Mouse (Mus musculus): ENCODE data around the gene Ncoa1.

Gene Ncoa1

DNA sequence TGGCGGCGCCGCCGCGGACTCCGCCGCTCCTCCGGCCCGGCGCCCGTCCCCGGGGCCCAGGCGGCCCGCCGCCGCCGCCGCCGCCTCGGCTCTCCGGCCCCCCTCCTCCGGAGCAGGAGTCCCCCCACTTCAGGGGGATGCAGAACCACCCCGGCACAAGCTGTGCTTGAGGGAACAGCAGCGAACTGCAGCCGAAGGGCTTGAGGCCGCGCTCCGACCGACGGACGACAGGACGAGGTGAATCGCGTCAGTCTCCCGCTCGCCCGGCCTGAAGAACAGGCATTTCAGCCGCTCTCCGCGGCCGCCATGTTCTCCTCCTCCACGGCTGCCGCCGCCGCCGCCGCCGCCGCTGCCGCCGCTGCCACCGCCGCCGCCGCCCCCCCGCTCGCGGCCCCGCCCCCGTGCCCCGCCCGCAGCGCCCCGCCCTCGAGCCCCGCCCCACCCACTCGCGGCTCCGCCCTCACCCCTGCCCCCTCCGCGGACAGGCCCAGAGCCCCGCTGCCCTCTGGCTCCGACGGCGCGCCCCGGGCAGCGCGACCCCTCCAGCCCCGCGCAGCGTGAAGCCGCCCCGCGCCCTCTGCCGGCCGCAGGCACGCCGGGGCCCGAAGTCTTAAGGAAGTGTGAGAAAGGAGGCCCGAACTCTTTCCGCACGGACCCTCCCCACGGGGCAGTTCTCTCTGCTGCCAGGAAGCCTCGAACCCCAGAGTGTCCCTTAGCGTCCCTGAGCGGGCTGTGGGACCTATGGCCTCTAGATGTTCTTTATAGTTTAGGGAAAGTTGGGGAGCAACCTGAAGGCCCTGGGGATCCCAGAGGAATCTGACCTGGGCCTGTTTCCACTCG, at the start of gene Ncoa1:
Ncoa1 (minus strand) TSS at position 351 of the 840 bp plus-strand sequence.
- peak; percentile 76 for DNase-seq

DNA sequence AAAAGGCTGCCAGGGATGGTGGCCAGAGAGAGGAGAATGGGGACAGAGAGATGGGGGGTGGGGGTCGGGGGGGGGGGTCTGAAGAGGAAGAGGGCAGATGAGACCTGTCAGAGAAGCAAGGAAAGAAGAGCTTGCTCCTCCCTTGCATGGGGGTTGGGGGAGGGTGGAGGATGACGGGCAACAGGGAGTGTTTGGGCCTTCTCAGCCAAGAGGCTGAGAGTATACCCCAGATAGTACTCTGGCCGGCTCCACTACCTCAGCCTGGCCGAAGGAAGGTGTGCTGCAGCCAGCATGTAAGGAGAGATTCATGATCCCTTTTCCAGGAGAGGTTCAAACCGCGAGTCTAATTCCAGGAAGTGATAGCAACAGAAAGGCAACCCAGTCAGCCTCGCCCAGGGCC, 47.6 kb upstream of the Ncoa1 start:
- no peak for DNase-seq

DNA sequence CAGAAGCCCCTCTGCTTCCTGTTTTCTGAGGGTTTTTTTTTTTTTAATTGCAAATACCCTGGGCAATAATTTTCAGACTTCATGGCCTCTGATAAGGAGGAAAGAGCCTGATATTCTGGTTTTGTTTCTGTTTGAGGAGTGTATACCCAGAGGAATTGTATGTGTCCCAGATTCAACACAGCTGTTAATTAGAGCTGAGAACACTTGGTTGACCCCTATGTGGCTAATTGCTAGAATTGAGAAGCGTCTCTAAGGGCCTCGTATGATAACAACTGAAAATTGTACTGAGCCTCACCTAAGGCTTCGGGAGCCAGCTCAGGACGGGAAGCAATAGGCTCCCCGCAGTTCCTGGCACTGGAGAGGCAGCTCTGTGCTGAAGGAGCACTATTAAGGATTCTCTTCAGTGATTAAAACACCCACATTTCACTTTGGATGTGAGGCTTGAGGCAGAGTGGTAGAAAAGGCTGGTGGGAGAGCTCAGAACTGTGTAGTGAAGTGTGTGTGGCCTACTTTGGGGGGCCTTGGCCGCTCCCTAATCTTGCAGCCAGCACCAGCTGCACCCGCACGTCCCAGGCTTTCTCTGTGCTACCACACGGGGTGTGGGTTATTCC, 46.8 kb upstream of the Ncoa1 start:
- DNase-seq: peak; percentile 12

DNA sequence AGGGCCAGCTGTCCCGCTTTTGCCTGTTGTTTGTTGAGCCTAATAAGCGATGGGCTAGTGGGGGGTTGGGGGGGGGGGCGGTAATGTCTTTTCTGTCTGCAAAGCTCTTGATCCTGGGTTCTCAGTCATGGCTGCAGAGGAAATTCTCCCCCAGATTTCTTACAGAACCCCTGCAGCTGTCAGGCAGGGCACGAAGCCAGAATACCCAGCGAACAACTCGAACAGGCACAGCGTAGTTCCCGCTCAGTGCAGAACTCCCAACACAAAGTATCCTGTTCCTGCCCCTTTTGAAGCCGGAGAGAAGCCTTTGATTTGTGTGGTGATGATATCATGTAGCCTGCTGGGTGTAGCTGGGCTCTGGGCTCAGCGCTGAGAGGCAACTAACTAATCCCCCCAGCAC, 46.2 kb upstream of the Ncoa1 start:
- peak; percentile 21 for DNase-seq

DNA sequence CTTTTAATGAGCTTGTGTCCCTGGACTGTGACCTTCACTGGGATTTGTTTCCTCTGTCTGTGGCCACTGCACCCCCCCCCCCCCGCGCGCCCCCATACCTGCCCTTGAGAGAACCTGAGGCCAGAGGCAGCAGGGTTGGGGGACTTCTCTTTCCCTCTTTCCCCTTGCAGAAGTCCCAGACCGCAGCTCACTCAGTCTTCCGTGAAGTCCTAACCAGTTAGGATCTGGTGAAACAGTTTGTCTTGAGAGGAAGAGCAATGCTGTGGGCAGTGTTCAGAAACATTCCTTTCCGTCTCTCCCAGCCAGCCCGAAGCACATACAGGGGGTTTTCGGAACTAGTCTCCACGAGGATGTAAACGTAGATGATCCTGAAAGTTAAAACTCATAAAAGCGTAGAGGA, 42.0 kb upstream of the Ncoa1 start:
- no peak for DNase-seq

DNA sequence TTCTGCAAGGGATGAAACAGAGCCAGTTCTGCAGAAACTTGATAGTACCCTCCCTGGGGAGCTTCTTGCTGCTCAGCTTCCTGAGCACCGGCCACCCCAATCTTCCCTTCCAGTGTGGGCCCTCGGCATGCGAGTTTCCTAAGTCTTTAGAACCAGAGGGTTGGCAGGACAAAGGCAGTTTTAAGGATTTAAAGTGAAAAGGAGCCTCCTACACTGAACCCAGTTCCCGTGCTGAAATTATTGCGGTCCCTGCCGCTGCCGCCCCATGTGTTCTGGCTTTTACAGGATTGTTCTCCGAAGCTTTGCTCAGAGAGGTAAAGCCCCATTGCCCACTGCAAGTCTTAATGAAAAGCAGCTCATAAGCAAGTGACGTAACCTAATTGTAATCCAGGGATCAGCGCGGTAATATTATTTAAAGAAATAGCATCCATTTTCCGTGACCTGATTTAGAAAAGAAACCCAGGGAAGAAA, 32.6 kb upstream of the Ncoa1 start:
- DNase-seq: no peak

DNA sequence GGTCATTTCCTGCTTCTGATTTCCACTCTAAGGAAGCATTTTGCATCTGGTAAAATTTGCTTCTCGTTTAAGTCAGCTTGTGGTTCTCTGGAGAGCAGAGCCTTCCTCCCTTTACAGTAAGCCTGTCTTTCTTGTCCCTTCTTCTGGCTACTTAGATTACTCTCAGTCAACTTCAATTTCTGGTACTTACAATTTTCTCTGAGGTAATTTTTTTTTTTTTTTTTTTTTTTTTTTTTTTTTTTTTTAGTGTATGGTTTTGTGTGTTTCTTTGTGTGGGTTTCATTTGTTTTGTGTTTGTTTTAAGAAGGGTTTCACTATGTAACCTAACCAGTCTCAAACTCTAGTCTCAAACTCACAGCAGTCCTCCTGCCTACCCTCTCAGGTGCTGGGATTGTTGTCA, 31.2 kb upstream of the Ncoa1 start:
- no peak for DNase-seq

DNA sequence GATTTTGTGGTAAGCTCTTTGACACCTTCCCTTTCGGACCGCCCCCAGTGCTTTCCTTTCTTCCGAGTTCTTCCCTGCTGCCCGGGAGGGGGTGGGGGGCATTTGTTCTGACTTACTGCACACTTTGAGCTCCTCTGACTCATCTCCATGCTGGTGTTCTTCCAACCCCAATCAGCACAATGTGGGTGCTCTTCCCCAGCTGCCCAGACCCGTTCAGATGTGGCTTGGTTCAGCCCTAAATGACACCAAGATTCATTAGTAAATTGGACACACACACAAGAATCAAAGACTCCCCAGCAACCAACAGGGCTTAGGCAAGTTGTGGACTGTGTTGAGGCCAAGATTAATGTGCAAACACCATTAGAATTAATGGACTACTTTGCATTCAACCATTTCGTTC, 30.5 kb upstream of the Ncoa1 start:
- peak; percentile 36 for DNase-seq

DNA sequence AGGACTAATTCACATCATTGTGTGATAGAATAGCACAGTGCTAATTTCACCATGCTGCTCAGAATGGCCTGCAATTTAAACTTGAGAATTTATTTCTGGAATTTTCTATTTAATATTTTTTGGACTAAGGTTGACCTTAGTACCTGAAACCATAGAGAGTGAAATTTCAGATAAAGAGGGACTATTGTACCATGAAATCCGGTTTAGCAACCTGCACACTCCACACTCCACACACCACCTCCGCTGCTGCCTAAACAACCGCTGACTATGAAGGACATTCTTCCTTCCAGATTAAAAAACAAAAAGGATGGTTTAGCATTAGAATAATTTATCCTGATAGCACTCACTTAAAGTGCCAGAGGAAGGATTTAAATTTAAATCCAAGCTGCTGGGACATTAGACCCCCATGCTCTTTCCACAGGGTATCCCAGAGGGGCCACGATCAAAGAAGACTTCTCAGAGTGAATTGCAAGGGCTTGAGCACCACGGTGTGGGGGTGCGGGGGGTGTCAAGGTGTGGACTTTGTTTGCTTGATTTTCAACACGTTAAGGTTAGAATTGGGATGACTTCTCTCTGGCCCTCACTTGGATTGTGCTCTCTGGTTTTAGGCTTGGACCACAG, 29.9 kb upstream of the Ncoa1 start:
- no peak for DNase-seq

DNA sequence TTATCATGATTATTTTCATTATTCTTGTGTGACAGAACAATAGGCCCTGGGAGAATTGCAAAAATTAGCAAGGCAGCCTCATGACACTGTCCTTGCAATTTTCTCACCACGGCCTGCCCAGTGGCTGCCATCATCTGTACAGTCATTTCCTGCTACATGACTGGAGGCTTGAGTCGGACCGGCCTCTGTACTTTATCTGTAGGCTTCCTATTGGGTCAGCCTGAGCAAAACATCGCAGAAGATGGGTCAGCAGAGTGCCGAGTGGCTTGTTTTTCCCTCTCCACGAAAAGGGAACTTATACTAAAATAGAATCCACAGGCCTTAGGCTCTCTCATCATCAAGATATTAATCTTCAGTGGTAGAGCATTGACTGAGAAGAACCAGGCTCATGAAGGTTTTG, 28.3 kb upstream of the Ncoa1 start:
- DNase-seq: no peak

DNA sequence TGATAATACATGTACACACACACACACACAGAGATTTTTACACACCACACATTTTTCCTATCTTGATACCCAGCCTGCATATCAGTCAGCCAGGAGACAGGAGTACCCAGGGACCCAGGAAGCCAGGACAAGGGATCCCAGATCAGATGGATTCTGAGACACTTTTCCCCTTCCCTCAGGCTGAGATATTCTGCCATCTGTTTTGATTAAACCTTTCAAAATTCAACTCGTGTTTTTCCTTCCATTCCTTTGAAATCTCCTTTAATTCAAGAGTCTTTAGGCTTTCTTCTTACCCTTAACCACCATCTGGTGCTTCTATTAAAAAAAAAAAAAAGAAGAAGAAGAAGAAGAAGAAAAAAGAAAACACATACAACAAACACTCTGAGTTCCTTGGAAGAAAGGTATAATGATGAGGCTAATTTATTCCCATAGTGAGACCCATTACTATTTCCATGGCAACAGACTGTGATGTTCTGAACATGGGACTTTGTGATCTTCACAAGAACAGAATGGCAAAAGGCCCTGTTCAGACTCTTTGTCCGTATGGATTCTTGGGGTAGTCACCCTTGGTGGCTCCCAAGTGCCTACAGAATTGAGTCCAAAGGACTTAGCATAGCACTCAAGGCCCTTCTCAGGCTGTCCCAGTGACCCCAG, 26.8 kb upstream of the Ncoa1 start:
- DNase-seq: no peak

DNA sequence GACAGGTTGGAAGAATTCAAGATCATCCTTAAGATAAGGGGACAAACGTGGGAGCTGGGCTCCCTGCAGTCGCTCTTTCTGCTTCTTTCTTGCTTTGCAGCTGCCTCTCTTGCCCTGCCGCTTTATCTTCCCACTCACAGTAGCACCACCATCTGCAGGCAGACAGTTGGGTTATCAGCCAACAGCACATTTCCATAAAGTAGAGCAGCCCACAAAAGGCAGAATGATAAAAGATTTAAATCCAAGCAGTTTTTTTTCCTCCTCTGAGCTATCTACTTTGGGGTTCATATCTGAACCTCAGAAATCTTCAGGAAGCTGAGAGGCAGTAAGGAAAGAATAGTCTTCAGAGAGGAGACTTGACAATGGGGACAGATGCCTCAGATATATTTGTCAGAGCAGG, 24.9 kb upstream of the Ncoa1 start:
- DNase-seq: no peak

DNA sequence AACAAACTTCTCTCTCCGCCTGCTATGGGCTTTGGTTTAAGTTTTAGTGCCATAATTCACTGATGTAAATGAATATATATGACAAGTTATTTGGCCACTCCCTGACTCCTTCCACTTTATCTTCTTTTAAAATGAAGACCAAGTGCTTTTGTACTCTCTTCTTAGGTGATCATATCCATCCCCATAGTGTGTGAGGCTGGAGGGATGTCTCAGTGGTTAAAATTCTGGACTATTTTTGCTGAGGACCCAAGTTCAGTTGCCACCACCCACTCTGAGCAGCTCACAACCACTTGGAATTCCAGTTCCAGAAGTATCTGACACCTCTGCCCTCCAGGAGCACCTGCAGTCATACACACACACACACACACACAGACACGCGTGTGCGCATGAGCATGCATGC, 23.5 kb upstream of the Ncoa1 start:
- DNase-seq: no peak

DNA sequence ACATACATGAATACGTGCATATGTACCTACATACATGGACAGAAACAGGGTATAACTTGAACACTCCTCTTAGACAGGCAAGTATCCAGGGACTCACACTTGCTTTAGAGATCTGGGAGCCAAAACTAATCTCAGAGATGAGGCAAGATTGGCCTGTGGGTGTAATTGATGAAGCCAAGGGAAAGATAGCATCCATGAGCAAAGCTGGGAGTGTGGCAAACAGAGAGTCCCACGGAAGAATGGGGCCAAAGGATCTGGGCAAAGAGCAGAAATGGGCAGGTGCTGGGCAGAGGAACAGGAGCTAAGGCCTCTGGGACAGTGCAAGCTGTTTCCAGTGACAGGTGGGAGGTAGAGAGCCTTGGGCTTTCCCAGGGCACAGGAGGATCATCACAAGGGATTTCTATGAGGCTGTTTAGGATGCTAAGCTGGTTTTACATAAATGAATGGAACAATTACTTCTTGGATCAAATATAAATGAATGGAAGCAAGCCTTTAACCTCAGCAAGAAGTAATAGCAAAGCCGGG, 22.7 kb upstream of the Ncoa1 start:
- DNase-seq: no peak

DNA sequence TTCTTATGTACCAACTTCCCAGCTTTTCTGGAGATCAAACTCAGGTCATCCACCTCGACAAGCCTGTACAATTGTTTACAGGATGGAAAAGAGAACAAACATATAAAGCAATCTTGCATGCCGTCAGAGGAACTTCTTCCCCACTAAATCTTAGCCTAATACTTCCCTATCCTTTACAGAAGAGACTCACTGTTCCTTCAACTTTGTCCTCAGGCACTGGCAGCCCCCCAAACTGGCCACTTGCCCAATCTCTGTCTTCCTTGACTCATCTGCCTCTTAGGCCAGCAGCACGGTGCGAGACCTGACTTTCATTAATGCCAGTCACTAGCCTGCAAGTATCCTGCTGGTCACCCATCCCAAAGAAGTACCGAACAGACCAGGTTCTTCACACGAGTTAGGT, 11.4 kb upstream of the Ncoa1 start:
- peak; percentile 15 for DNase-seq

DNA sequence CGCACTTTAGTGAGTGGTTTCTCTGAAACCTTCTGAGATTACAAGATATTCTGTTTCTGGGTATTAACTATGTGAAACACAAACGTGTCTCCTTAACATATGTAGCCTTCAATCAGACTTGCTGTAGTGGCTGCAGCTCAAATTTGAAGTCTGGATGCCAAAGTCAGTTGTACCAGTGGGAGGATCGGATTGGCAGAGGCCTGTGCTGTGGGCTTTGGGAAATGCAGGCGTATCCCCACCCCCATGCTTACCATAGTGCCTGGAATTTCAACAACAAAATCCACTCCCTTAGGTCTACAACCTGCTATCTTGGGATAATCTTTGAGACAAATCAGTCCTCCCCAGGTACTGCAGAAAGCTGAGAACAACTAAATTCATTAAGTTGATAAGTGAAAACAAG, 6.4 kb upstream of the Ncoa1 start:
- DNase-seq: no peak

DNA sequence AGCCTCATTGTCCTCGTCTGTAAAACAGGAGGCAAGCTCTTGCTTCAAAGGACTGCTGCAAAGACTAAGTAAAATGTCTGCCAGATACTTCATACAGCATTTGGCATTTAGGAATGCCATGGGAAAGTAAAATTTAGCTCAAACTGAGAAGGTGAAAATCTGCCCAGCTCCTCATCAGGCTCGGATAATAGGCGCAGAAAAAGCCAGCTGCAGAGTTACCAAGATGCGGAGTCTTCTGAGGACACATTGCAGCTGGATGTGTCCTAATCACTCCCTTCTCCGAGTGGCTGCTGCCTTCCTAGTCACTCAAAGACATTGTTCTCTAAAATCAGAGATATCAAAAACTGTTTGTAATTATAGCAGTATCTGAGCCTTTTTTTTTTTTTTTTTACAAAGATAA, 4.7 kb upstream of the Ncoa1 start:
- DNase-seq: no peak

DNA sequence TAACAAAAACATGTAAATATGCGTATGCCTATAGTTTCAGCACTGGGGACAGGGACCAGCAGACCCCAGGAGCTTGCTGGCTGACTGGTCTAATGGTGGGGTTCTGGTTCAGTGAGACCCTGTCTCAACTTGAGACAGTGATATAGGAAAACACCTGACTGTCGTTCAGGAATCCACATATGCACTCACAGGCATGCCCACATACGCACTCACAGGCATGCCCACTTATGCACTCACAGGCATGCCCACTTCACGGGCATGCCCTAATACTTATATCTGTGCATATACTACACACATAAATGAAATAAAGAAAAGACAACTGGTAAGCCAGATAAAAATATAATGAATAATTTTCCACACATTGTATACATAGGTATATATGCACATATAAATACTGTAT, 3.3 kb upstream of the Ncoa1 start:
- DNase-seq: no peak

DNA sequence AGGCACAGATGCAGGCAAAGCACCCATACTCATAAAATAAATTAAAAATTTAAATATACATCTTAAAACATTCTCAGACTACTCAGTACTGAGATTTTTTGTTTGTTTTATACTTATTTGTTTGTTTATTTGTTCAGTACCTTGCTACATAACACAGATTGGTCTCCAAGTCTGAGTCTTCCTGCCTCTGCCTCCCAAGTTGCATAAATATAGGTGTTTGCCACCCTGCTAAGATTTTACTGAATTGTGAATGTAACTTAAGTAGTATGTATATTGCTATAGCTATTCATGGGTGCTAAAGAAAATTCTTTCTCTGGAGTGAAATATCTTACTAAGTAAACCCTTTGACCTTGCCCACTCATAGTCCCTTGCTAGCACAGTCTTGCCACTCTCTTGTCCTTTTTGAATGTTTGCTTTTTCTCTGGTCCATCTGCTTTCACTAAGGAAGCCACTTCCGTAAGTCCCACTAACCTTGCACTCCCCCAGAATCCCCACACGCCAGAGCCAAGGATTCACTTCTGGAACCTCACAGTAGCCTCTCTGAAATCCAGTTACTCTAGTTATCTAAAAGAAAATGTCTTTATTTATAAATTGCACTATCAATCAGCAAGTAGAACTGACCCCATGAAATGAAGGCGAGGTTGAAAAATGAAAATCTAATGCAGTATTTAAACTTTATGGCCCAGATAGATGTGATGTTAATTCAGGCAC, 2.3 kb upstream of the Ncoa1 start:
- DNase-seq: no peak

DNA sequence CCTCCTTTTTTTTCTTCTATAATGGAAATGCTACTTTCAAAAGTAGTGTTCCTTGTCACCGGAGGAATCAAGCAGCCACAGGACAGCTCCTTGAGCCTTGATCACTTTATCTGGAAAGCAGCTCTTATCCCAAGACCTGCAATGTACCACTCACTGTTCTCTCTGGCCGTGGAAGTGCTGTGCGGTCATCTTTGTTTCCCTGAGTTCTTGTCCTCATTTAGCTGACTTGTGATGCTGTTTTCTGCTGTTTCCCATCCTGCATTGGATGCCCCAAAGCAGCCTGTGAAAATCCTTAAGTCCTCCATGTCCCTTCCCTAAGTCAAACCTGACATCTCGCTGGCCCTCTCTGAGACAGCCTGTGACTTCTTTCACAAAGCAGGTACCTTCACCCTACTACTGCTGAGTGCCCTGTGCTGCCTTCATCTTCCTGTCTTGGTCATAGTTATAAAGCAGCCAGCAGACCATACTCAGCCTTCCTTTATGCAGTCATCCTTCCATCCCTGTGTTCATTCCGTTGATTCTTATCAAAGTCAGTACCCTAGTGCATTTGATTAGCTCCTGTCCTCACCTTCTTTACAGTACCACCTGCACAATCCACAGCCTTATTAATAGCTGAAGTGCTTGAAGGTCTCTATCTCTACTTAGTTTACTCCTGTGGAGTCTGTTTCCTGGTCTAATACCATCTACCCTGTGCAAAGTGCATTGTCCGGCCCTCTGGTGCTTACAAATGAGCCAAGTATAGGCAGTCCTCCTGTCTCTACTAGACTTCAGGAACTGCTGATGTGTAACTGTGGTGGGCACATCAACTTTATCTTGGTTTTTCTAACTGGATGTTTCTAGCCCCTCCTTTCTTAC, 1.2 kb upstream of the Ncoa1 start:
- no peak for DNase-seq

DNA sequence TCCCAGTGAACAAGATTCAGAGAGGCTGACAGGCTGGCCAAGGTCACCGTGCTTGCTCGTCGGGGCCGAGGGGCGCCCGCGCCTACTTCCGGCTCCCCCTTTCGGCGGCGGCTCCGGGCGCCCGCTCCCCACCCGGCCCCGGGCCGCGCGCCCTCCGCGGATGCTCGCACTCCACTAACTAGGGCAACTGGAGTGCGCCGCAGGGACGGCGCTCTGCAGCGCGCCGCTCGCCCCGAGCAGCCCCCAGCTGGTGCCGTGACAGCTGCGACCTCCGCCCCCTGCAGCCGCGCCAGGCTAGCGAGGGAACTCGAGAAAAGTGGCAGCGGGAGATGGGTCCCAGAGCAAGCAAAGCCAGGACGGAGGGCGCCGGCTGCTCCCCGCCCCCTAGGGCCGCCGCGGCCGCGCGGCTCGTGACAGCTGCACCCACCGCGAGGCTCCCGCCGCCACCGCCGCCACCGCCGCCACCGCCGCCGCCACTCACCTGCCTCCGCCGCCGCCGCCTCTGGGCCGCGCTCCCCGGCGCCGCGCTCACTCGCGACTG, 621 bp downstream of the Ncoa1 start:
- peak; percentile 62 for DNase-seq

All from cerebellum, adult 9-11 months (tissue).